Mouse (Mus musculus) c-Kit-negative CD71-positive TER-119-positive erythroid progenitor cells, embryonic 14.5 days (primary cell): ENCODE measurements around the gene Tmem150c.

ENCODE experiments used
- DNase-seq: peaks from one replicate; pipeline ENCODE4 v3.0.0-alpha.2; 2013; ENCODE audit warnings: low read depth, low spot score

Tmem150c gene

GRCm38 (mm10) chr5:100097967-100098366 is 61.6 kb downstream of the Tmem150c start:
- no peak for DNase-seq

DNA sequence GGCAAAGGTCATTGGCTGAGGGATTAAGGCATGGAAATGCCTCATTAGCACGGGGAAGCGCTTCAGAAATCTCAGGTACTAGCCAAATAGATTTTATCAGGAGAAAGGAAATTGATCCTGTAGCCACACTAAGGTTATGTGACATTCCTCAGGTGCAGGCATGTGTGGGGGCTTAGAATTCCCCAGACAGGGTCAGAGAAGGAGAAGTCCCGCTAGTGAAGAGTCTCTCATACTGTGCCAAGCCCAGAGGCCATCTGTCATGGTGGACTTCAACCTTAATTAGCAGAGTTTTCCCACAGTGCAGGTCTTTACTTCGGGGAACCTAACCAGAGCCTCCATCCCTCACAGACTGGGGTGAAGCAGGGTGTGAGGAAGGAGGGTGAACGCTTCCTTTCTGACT is 62.7 kb downstream of the Tmem150c start:
- no peak for DNase-seq

- DNase-seq, result no peak
These were observed 68.0 kb downstream of the Tmem150c start for GRCm38 (mm10) chr5:100091602-100092001.

DNA sequence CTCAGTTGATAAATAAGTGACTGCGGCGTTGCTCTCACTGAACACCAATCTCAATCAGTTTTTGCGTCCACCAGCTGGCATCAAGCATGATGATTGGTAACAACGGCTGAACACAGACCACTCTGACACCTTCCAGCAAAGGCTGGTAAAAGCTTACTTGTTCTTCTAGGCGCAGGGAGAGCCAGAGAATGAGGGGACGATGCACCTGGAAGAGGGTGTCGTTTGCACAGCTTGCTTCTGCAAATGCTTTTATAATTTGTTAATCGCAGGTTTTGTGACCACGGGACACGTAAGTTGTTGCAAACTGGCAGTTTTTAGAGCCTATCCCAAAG is 68.4 kb downstream of the Tmem150c start:
- no peak for DNase-seq

GRCm38 (mm10) chr5:100090515-100091262 is 68.9 kb downstream of the Tmem150c start:
- no peak for DNase-seq

DNA sequence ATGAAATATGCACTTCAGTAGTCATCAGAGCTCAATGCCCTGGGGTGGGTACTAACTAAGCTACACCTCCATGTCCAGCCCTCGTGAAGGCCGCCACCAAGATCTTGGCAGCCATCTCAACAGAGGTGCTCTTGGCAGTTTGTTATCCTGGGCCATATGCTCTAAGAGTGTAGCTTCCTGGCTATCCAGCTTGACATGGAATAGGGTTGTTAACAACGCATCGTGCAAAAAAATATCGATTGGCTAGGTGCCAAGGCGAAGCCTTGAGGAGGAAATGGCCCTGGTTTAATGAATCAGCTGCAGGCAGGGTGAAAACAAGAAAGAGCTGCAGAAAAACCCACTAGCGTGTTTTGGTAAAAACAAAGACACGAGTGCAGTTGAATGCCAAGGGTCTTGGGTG is 74.5 kb downstream of the Tmem150c start:
- no peak for DNase-seq

DNA sequence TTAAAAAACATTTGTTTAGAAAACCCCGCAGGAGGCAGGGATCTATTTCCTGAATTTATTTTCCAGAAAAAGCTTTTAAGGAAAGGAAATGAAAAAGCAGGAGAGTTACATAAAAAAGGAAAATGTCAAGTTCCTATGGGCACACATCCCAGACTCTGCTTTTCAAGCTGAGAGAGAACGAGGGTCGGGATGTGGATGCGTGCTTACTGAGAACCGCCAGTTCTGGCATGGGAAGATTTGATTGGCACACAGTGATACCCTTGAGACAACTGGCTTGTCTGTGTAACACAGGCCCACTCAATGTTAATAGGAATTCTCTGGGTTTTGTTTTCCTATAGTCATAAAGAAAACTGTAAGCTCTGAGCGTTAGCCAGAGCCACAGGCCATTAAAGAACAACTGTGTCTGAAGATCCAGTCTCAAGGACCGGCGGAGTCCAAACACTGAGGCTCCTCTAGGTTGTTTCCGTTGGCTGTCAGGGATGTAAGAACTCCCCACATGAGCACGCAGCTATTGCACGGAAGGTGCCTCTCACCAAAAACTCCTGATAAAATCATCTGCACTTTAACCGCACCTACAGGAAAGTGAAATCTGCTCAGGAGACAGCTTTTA is 75.5 kb downstream of the Tmem150c start:
- no peak for DNase-seq

GRCm38 (mm10) chr5:100082006-100082405 is 77.6 kb downstream of the Tmem150c start:
- no peak for DNase-seq

DNA sequence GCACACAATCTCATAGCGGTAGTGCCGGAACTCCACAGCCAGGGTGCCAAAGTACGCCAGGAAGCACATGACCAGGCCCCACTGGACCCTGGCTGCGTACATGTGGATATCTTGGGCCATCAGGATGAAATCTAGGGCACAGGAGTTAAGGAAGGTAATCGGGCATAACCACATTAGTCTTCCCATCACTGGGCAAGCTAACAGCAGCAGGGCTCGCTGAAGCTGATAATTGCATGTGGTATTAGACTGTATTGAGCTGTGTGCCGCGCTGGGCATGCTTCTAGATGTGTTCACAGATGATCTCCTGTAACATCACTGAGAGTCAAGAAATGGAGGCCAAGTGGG is 79.7 kb downstream of the Tmem150c start:
- no peak for DNase-seq

DNA sequence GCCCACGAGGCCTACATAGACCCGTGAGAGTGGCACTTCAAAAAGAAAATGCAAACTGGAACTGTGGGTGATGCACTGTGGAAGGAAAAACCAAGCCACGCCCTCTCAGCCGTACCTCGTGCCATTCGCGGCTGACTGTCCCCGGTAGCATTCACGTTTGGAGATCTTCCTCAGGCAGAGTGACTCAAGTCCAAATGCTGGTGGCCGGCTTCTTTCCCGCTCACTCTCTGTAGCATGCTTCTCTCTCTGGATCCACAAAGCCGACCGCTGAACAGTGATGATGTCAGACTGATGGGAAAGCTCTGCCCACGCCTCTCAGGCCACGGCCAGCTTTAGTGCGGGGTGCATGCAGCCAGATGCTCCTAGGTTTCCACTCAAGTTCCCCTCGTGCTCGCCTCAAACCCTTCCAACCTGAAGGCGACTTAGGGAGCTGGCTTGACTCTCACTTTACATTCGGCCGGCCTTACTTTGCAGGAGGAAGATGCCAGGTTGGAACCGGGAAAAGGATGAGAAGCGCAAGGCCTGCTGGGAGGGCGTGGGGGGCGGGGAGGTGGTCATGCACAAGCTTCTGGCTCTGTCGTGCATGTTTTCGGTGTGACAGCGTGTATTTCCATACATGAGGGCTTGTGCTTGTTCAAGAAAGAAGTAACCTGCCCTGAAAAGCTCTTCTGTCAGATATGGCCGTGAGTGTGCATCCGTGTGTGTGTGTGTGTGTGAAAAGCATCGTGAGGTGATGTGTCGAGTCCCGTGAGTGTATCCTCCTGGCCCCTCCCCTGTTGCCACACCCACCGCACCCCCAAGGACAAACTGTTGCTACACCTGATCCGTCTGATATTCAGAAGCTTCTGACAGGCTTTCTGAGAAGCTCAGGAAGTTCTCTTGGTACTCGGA is 80.3 kb downstream of the Tmem150c start:
- DNase-seq, result no peak

- no peak for DNase-seq
These were observed 85.0 kb downstream of the Tmem150c start for GRCm38 (mm10) chr5:100074571-100074970.

DNA sequence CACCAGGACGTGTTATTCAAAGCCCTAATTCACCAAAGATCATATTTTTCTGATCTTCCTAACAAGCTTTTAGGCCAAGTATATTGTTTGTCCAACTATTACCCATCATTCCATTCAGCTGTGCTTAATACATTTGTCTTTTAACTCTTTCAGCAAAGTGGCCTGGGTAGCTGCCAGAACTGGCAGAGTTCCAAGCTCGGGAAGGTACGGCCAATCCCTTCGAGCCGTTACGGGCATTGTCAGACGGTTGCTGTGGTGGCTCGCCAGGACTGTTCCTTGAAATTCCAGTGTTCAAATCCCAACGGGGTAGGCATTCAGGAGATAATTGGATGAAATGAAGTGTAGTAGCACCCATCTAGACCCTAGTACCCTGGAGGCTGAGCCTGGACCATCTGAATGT is 87.1 kb downstream of the Tmem150c start:
- DNase-seq, result no peak

DNA sequence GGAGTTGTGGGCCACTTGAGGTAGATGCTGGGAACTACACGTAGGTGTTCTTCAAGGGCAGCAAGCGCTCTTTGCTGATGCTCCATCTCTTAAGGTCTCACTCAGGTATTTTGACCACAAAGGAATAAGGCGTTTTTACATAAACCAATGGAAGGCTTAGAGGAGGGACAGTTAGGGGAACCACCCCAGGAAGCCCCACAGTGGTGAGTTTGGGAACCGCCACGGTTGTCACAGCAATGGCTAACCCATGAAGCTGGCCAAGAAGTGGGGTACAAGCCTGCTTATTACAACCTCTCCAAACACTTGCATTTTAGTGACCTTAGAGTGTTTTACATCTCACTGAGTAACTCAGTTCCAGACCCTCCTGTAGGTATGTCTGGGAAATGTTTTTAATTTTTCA is 88.1 kb downstream of the Tmem150c start:
- no peak for DNase-seq

GRCm38 (mm10) chr5:100070255-100070654 is 89.4 kb downstream of the Tmem150c start:
- DNase-seq, result peak; percentile 44

DNA sequence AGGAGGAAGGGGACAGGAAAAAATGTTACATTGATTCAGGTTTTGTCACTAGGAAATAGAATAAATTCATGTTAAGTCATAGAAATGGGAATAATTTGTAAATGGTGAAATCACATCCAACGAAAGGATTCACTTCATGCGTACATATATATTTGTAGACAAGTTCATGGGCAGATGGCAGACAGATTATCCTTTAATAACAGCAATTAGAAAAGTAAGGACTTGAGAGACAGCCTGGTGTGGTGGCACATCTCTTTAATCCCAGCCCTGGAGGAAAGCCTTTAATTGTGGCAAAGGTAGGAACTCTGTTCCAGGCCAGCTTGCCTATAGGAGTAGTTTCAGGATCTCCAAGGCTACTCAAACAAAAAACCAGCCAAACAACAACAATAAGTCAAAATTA is 90.1 kb downstream of the Tmem150c start:
- no peak for DNase-seq

DNA sequence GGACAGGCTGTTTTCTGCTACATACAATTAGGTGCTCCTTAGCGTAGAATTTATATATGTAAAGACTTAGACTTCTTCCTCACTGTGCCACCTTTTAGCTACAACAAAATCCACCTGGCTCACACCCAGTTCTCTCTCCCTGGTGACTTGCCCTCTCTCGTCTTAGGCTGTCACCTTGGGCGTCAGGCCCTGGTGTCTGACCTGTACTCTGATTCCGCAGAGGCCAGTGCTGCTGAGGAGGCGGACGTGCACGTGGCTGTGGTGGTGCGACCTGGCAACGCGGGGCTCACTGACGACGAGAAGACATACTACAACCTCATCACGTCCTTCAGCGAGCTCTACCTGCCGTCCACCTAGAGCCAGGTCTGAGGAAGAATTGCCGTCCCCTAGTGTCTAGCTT is 92.0 kb downstream of the Tmem150c start:
- no peak for DNase-seq

DNA sequence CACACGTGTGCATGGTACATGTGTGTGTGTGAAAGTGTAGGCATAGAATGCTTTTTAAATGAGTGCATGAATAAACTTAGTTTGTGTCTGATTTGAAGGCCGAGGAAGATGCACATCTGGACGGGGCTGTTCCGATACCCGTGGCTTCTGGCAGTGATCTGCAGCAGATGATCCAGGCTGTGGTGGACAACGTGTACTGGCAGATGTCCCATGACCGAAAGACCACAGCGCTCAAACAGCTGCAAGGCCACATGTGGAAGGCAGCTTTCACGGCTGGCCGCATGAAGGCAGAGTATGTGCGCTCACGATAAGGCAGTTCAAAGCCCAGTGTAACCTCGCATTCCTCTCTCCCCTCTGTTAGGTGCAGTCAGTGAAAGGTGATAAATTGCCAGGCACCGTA is 98.7 kb downstream of the Tmem150c start:
- DNase-seq, result no peak

DNA sequence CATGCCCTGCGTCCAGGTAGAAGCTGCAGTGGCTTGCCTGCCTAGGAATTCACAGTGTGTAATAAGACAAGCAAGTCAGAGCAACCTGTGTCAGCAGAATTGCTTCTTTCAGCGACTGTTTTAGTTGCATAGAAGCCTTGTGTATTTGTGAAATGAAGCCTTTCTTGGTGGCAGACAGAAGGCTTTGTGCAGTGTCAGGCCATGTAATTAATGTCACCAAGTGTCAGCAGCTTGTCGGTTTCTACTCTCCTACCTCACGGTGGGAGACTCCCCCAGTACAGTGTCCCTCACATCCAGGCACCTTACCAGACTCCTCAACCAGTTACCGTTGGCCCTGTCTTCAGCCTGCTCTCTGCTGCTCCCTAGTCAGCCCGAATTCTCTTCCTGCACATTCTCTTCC is 100.3 kb downstream of the Tmem150c start:
- no peak for DNase-seq

- no peak for DNase-seq
These were observed 100.9 kb downstream of the Tmem150c start for GRCm38 (mm10) chr5:100058729-100059128.

- DNase-seq, result no peak
These were observed 102.0 kb downstream of the Tmem150c start for GRCm38 (mm10) chr5:100057461-100058209.

- DNase-seq, result no peak
These were observed 103.7 kb downstream of the Tmem150c start for GRCm38 (mm10) chr5:100055866-100056369.
